Mouse (Mus musculus) inflammation-experienced regulatory T-cells, adult 6 months (primary cell): ENCODE results near the gene 4930596D02Rik. TPM values are rescaled to one million over a fixed set of nuclear protein-coding genes. Genes with fewer than 3 reads are reported as not detected.

Source experiments
- ATAC-seq: one replicate; pipeline ENCODE4 v1.8.0; 2017
- polyA plus RNA-seq, 3 experiments: library from polyadenylated mRNA; unstranded; fragments of 100-300 nt; shearing (Covaris generic); gene quantifications; one replicate each; pipeline ENCODE4 v1.2.1; 2017

4930596D02Rik gene
- polyA plus RNA-seq: not detected

- ATAC-seq: no peak
Observed at GRCm38 (mm10) chr14:35811878-35812277, at the start of gene 4930596D02Rik. Gene 4930596D02Rik, minus strand, starts transcription at chr14:35811978.

- no peak for ATAC-seq
Observed at GRCm38 (mm10) chr14:35853254-35853653, 41.5 kb upstream of the 4930596D02Rik start.

DNA sequence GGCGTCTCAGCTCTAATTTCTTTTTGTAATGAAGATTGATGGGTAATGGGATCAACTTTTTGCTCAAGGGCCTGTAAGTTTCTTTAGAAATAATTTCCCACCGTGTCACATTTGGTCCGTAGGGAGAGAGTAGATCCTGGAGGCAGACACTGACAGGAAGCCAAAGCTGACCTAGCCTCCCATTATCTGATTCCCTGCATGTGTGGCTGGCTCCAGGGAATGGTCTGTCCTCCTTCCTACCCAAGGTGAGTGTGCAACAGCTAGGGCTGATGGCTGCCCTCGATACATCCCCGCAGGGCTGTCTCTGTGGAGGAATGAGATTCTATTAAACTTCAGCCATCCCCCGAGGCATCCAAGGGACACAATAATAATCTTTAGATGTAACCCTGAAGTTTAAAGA, 33.5 kb upstream of the 4930596D02Rik start:
- ATAC-seq: no peak

- ATAC-seq: no peak
Observed at GRCm38 (mm10) chr14:35842111-35842721, 30.4 kb upstream of the 4930596D02Rik start.

- no peak for ATAC-seq
Observed at GRCm38 (mm10) chr14:35792656-35793213, 19.0 kb downstream of the 4930596D02Rik start.

DNA sequence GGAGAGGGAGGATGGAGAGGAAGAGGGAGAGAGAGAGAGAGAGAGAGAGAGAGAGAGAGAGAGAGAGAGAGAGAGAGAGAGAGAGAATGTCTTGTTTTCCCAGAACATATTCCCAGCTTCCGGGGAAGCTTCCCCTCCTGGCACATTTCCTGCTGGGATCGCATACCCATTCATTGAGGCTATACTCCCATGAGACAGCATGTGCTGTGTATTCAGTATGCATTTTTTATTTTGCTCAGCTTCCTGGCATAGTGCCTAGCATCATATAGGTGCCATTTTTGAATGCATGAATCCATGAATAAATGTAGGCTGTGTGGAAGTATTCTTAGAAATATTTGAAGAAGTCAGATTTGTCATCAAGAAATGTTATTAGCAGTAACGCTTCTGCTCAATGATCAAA, 31.7 kb downstream of the 4930596D02Rik start:
- ATAC-seq: no peak

- ATAC-seq: no peak
Observed at GRCm38 (mm10) chr14:35773306-35773705, 38.5 kb downstream of the 4930596D02Rik start.
